Mouse (Mus musculus) neural tube, embryonic 13.5 days (tissue): ENCODE results near the gene Fubp3. TPM values are rescaled to one million over a fixed set of nuclear protein-coding genes. Genes with fewer than 3 reads are reported as not detected.
A peak's percentile ranks its signal among the peaks of the same experiment; 100 is the strongest.
"Not testable (repeated sequence)": the region's sequence is repeated elsewhere in the genome, so short reads cannot be mapped to it uniquely, and the experiment has no call there.

Experiments
- ATAC-seq: fragments of 200-750 bp; cut with Nextera tagmentation; 2 replicates; pipeline ENCODE4 v1.8.0; 2017; ENCODE audit warnings: low read depth, mild to moderate bottlenecking, moderate TSS enrichment, moderate library complexity
- H3K27ac ChIP-seq: fragments of 300-500 bp; sonication (generic); replicated peaks from 2 replicates; pipeline ENCODE4 v1.5.1; 2015; ENCODE audit warnings: moderate library complexity, mild to moderate bottlenecking, inconsistent platforms
- H3K27me3 ChIP-seq: fragments of 300-500 bp; sonication (generic); 2 replicates; pipeline ENCODE4 v1.6.1; 2015; ENCODE audit warnings: mild to moderate bottlenecking, inconsistent platforms
- H3K36me3 ChIP-seq: fragments of 300-500 bp; sonication (generic); 2 replicates; pipeline ENCODE4 v1.6.1; 2015; ENCODE audit warnings: mild to moderate bottlenecking, inconsistent platforms
- H3K4me1 ChIP-seq: fragments of 300-500 bp; sonication (generic); replicated peaks from 2 replicates; pipeline ENCODE4 v1.6.1; 2015; ENCODE audit warnings: inconsistent platforms
- H3K4me2 ChIP-seq: fragments of 300-500 bp; sonication (generic); 2 replicates; pipeline ENCODE4 v1.6.1; 2015; ENCODE audit warnings: inconsistent platforms, mild to moderate bottlenecking, moderate library complexity
- H3K4me3 ChIP-seq: fragments of 300-500 bp; sonication (generic); 2 replicates; pipeline ENCODE4 v1.5.1; 2015; ENCODE audit warnings: mild to moderate bottlenecking, inconsistent platforms
- H3K9ac ChIP-seq: fragments of 300-500 bp; sonication (generic); 2 replicates; pipeline ENCODE4 v1.6.1; 2015; ENCODE audit warnings: moderate library complexity, mild to moderate bottlenecking, inconsistent platforms
- H3K9me3 ChIP-seq: fragments of 300-500 bp; sonication (generic); 2 replicates; pipeline ENCODE4 v1.6.1; 2016; ENCODE audit warnings: inconsistent platforms
- WGBS: fragments of 180-500 bp; shearing (Covaris S2); methylation state at CpG from one replicate; pipeline ENCODE4 v1.1.7; 2015; 5-methylcytosine and 5-hydroxymethylcytosine counted together
- polyA plus RNA-seq: library from polyadenylated mRNA; unstranded; fragments of >200 nt; fragmentation: Nextera tagmentation; extraction: Ambion mirVana; gene quantifications from 2 replicates; pipeline ENCODE4 v1.2.1, GENCODE M21; 2015

The Fubp3 gene
- 64.2 and 70.8 TPM in 2 replicates for polyA plus RNA-seq

- Histone ChIP-seq H3K9ac (peak within 1 kb of the TSS; percentile 92), H3K9me3 (no peaks in the 10 kb centered on the region), H3K27me3 (peaks cover 26% of the 10 kb centered on the region), H3K4me3 (peak within 1 kb of the TSS; percentile 87), H3K36me3 (peaks cover 6% of the 10 kb centered on the region; the same call in 1 of the 2 replicates), H3K27ac (peak within 1 kb of the TSS; percentile 91), H3K4me2 (peak within 1 kb of the TSS; percentile 87), H3K4me1 (peaks cover 21% of the 10 kb centered on the region)
- WGBS: under 1% methylated on average over 46 of the region's 51 CpGs
- peak; percentile 98 for ATAC-seq
These were observed at the start of gene Fubp3 for GRCm38 (mm10) chr2:31572051-31572914. Gene Fubp3, plus strand, starts transcription at chr2:31572651.

- Histone ChIP-seq H3K36me3 (no peaks in the 10 kb centered on the region), H3K27me3 (peaks cover 65% of the 10 kb centered on the region), H3K4me1 (peaks cover 19% of the 10 kb centered on the region), H3K9me3 (no peaks in the 10 kb centered on the region), H3K9ac (no peak overlapping the region), H3K27ac (no peak overlapping the region), H3K4me2 (no peak overlapping the region), H3K4me3 (no peak overlapping the region)
- no peak for ATAC-seq
- WGBS: 82% methylated on average over 5 of the region's 5 CpGs
These were observed 47.8 kb upstream of the Fubp3 start for GRCm38 (mm10) chr2:31524641-31525040.

- Histone ChIP-seq H3K4me1 (peaks cover 13% of the 10 kb centered on the region), H3K36me3 (no peaks in the 10 kb centered on the region), H3K4me2 (no peak overlapping the region), H3K27ac (no peak overlapping the region), H3K27me3 (peaks cover 65% of the 10 kb centered on the region), H3K9me3 (no peaks in the 10 kb centered on the region), H3K4me3 (no peak overlapping the region), H3K9ac (peak overlapping the region; percentile 47; the same call in 1 of the 2 replicates)
- no peak for ATAC-seq
- 18% methylated on average over 10 of the region's 10 CpGs for WGBS
These were observed 46.7 kb upstream of the Fubp3 start for GRCm38 (mm10) chr2:31525778-31526177.

GRCm38 (mm10) chr2:31530201-31530600 lies 42.2 kb upstream of the Fubp3 start:
- H3K36me3 ChIP-seq: no peaks in the 10 kb centered on the region
- 58% methylated on average over 5 of the region's 5 CpGs for WGBS
- no peak overlapping the region for H3K4me2 ChIP-seq
- H3K4me3 ChIP-seq: no peak overlapping the region
- no peak overlapping the region for H3K27ac ChIP-seq
- peaks cover 13% of the 10 kb centered on the region for H3K4me1 ChIP-seq
- ATAC-seq: no peak
- H3K9ac ChIP-seq: no peak overlapping the region
- no peaks in the 10 kb centered on the region for H3K9me3 ChIP-seq
- peaks cover 40% of the 10 kb centered on the region for H3K27me3 ChIP-seq

- Histone ChIP-seq H3K27me3 (peaks cover 26% of the 10 kb centered on the region), H3K4me3 (no peak overlapping the region), H3K27ac (no peak overlapping the region), H3K36me3 (no peaks in the 10 kb centered on the region), H3K9ac (no peak overlapping the region), H3K9me3 (no peaks in the 10 kb centered on the region), H3K4me1 (no peaks in the 10 kb centered on the region), H3K4me2 (no peak overlapping the region)
- ATAC-seq: no peak
- 82% methylated on average over 5 of the region's 5 CpGs for WGBS
These were observed 35.4 kb upstream of the Fubp3 start for GRCm38 (mm10) chr2:31537054-31537453.

- Histone ChIP-seq H3K27ac (no peak overlapping the region), H3K4me2 (no peak overlapping the region), H3K9ac (no peak overlapping the region), H3K4me1 (no peaks in the 10 kb centered on the region), H3K27me3 (peaks cover 26% of the 10 kb centered on the region), H3K36me3 (no peaks in the 10 kb centered on the region), H3K4me3 (no peak overlapping the region), H3K9me3 (no peaks in the 10 kb centered on the region)
- 77% methylated on average over 5 of the region's 5 CpGs for WGBS
- ATAC-seq: no peak
These were observed 33.7 kb upstream of the Fubp3 start for GRCm38 (mm10) chr2:31538745-31539144.

- Histone ChIP-seq H3K4me1 (no peaks in the 10 kb centered on the region), H3K27ac (no peak overlapping the region), H3K9me3 (no peaks in the 10 kb centered on the region), H3K27me3 (peaks cover 33% of the 10 kb centered on the region), H3K9ac (no peak overlapping the region), H3K36me3 (no peaks in the 10 kb centered on the region), H3K4me3 (no peak overlapping the region), H3K4me2 (no peak overlapping the region)
- ATAC-seq: no peak
- 94% methylated on average over 5 of the region's 5 CpGs for WGBS
These were observed 30.9 kb upstream of the Fubp3 start for GRCm38 (mm10) chr2:31541581-31541980.

- no peak for ATAC-seq
- Histone ChIP-seq H3K4me1 (no peaks in the 10 kb centered on the region), H3K9ac (no peak overlapping the region), H3K27me3 (peaks cover 36% of the 10 kb centered on the region), H3K4me3 (no peak overlapping the region), H3K4me2 (no peak overlapping the region), H3K9me3 (no peaks in the 10 kb centered on the region), H3K36me3 (no peaks in the 10 kb centered on the region), H3K27ac (no peak overlapping the region)
- WGBS: 63% methylated on average over 11 of the region's 11 CpGs
These were observed 24.7 kb upstream of the Fubp3 start for GRCm38 (mm10) chr2:31547726-31548125.

GRCm38 (mm10) chr2:31550503-31550902 lies 21.9 kb upstream of the Fubp3 start:
- Histone ChIP-seq H3K27me3 (peaks cover 27% of the 10 kb centered on the region), H3K27ac (no peak overlapping the region), H3K9me3 (peaks cover 5% of the 10 kb centered on the region; the same call in 1 of the 2 replicates), H3K4me3 (no peak overlapping the region), H3K36me3 (no peaks in the 10 kb centered on the region), H3K9ac (no peak overlapping the region), H3K4me1 (no peaks in the 10 kb centered on the region), H3K4me2 (no peak overlapping the region)
- 79% methylated on average over 3 of the region's 3 CpGs for WGBS
- ATAC-seq: no peak

- not testable (repeated sequence) for ATAC-seq, H3K9me3 ChIP-seq, H3K4me1 ChIP-seq
These were observed 21.1 kb upstream of the Fubp3 start for GRCm38 (mm10) chr2:31551351-31551750.

GRCm38 (mm10) chr2:31551971-31552370 lies 20.5 kb upstream of the Fubp3 start:
- no peak overlapping the region for H3K27ac ChIP-seq
- peaks cover 5% of the 10 kb centered on the region; the same call in 1 of the 2 replicates for H3K9me3 ChIP-seq
- H3K27me3 ChIP-seq: 0 out of 2 replicates have a peak, but pooled peaks cover 17% of the 10 kb centered on the region
- ATAC-seq: no peak
- WGBS: 84% methylated on average over 10 of the region's 10 CpGs
- no peak overlapping the region for H3K9ac ChIP-seq
- H3K4me3 ChIP-seq: no peak overlapping the region
- H3K4me2 ChIP-seq: no peak overlapping the region
- no peaks in the 10 kb centered on the region for H3K4me1 ChIP-seq
- H3K36me3 ChIP-seq: no peaks in the 10 kb centered on the region

More at GRCm38 (mm10) chr2:31551351-31551750, 21.1 kb upstream of the Fubp3 start:
- H3K4me2 ChIP-seq, H3K27ac ChIP-seq, H3K9ac ChIP-seq, H3K4me3 ChIP-seq, H3K36me3 ChIP-seq: not testable (repeated sequence)
- H3K27me3 ChIP-seq: 0 out of 2 replicates have a peak, but pooled peaks cover 19% of the 10 kb centered on the region
- 97% methylated on average over 3 of the region's 3 CpGs for WGBS

- no peak for ATAC-seq
- no peak overlapping the region for H3K9ac ChIP-seq
These were observed 17.8 kb upstream of the Fubp3 start for GRCm38 (mm10) chr2:31554619-31555018.

More at GRCm38 (mm10) chr2:31554619-31555018, 17.8 kb upstream of the Fubp3 start:
- 85% methylated on average over 5 of the region's 5 CpGs for WGBS
- Histone ChIP-seq H3K27me3 (0 out of 2 replicates have a peak, but pooled peaks cover 11% of the 10 kb centered on the region), H3K9me3 (peaks cover 5% of the 10 kb centered on the region; the same call in 1 of the 2 replicates), H3K4me2 (no peak overlapping the region), H3K4me1 (no peaks in the 10 kb centered on the region), H3K27ac (no peak overlapping the region), H3K4me3 (no peak overlapping the region), H3K36me3 (no peaks in the 10 kb centered on the region)
